Mouse (Mus musculus): ENCODE results near the gene Crhr1. TPM values are rescaled to one million over a fixed set of nuclear protein-coding genes. Genes with fewer than 3 reads are reported as not detected.

Gene Crhr1
- total and polyA plus RNA-seq, 3 experiments: not detected

DNA sequence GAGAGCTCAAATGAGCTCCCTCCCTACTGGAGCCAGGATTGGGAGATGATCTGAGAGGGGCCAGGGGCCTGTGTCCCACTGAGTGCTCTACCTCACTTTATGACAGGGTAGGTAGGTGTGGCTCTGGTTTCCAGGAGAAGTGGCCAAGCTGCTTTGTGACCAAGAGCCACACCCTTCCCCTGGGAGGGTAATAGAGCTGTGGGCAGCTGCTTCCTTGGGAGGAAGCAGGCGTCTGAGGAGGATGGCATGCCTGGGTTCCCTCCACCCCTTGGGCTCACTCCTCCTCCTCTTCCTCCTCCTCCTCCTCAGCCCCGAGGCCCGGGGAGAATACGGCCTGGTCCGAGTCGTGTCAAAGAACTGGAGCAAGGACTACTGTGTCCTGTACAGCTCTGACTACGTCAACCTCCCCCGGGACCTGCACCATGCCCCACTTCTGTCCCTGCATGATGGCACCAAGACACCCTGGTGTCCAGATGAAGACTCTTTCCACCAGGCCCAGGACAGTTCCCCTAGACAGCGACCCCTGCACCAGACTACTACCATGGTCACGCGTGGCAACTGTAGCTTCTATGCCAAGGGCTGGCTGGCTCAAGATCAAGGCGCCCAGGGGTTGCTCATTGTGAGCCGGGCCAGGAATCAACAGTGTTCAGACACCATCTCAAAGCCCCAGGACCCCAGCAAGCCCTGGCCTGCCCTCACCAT, 53.6 kb downstream of the Crhr1 start, which contains the start of gene Sppl2c:
TSS of gene Sppl2c (plus strand) at position 193 of the 702 bp plus-strand sequence.
- Histone ChIP-seq H3K27me3 (ENCODE audit: control insufficient read depth in 1 of 2, insufficient read depth in 2 of 2, low read length in 2 of 2) (peaks cover 0 to 4% of the 10 kb centered on the region in 2 experiments; a peak in 2 of 4 replicates), H3K36me3 (ENCODE audit: control insufficient read depth in 1 of 2, insufficient read depth in 2 of 2, low read length in 2 of 2) (no peaks in the 10 kb centered on the region), H3K4me3 (ENCODE audit: control insufficient read depth in 1 of 2, insufficient read depth in 1 of 2, low read depth in 2 of 2, low read length in 2 of 2) (no peak within 1 kb of the TSS), H3K79me2 (ENCODE audit: control insufficient read depth, insufficient read depth, low read length, poor library complexity) (no peaks in the 10 kb centered on the region), H3K9ac (ENCODE audit: control insufficient read depth, low read depth, low read length, poor library complexity, severe bottlenecking) (no peak within 1 kb of the TSS), H3K9me3 (replicated peaks; ENCODE audit: insufficient read depth, low read length) (no peaks in the 10 kb centered on the region), H3K4me1 (ENCODE audit: control insufficient read depth in 1 of 2, insufficient read depth in 2 of 2, low read length in 2 of 2) (no peaks in the 10 kb centered on the region), H3K27ac (ENCODE audit: control insufficient read depth, low read depth, low read length) (no peak within 1 kb of the TSS)
- no peak for DNase-seq (ENCODE audit: low read depth, low spot score)
- TF ChIP-seq ZNF384 (IDR thresholded peaks at IDR 0.05; ENCODE audit: low read depth, low read length): no peak
- no peak for TF ChIP-seq BHLHE40 (IDR thresholded peaks at IDR 0.05; ENCODE audit: borderline replicate concordance, low read depth, low read length)
- no peak for TF ChIP-seq POLR2AphosphoS5 (IDR thresholded peaks at IDR 0.05; ENCODE audit: borderline replicate concordance, low read depth, low read length)
- no peak for TF ChIP-seq MYB (IDR thresholded peaks at IDR 0.05; ENCODE audit: low read depth, low read length)

DNA sequence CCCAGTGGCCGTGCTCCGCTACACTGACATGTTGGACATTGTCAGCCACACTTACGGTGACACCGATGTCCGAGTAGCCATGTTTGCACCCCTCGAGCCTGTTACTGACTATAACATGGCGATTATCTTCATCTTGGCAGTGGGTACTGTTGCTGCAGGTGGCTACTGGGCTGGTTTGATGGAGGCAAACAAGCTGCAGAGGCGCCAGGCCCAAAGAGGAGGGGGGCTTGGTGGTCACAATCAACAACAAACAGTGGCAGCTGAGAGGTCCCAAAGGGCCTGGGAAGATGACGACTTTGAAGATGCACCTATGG, 54.1 kb downstream of the Crhr1 start:
- no peaks in the 10 kb centered on the region for H3K9me3 ChIP-seq (replicated peaks; ENCODE audit: insufficient read depth, low read length)
- TF ChIP-seq ZKSCAN1 (IDR thresholded peaks at IDR 0.05; ENCODE audit: low read depth, low read length) (no peak), USF1 (IDR thresholded peaks at IDR 0.05; ENCODE audit: low read depth, low read length) (no peak), SIN3A (IDR thresholded peaks at IDR 0.05; ENCODE audit: low read length) (no peak), GATA1 (IDR thresholded peaks at IDR 0.05; ENCODE audit: low read depth, low read length) (no peak), EP300 (IDR thresholded peaks at IDR 0.05; ENCODE audit: low read depth in 1 of 2, low read length in 2 of 2) (no peak), CHD2 (IDR thresholded peaks at IDR 0.05; ENCODE audit: low read length) (no peak), KAT2A (conservative IDR thresholded peaks at IDR 0.05; ENCODE audit: low read depth, low read length) (no peak), ZNF384 (IDR thresholded peaks at IDR 0.05; ENCODE audit: low read depth, low read length) (no peak), ETS1 (IDR thresholded peaks at IDR 0.05; ENCODE audit: low read depth, low read length) (no peak), MYC (IDR thresholded peaks at IDR 0.05; ENCODE audit: low read depth, low read length) (no peak), ELF1 (IDR thresholded peaks at IDR 0.05; ENCODE audit: low read depth, low read length) (no peak), MYB (IDR thresholded peaks at IDR 0.05; ENCODE audit: low read depth, low read length) (no peak), E2F4 (IDR thresholded peaks at IDR 0.05; ENCODE audit: borderline replicate concordance, low read depth, low read length) (no peak), MAX (IDR thresholded peaks at IDR 0.05; ENCODE audit: low read length) (no peak)
- no peak overlapping the region for H3K9ac ChIP-seq (ENCODE audit: control insufficient read depth, low read depth, low read length, poor library complexity, severe bottlenecking)
- peaks cover 0 to 4% of the 10 kb centered on the region in 2 experiments; a peak in 2 of 4 replicates for H3K27me3 ChIP-seq (ENCODE audit: control insufficient read depth in 1 of 2, insufficient read depth in 2 of 2, low read length in 2 of 2)
- H3K79me2 ChIP-seq (ENCODE audit: control insufficient read depth, insufficient read depth, low read length, poor library complexity): no peaks in the 10 kb centered on the region
- no peak overlapping the region for H3K4me3 ChIP-seq (ENCODE audit: control insufficient read depth in 1 of 2, insufficient read depth in 1 of 2, low read depth in 2 of 2, low read length in 2 of 2)
- H3K4me1 ChIP-seq (ENCODE audit: control insufficient read depth in 1 of 2, insufficient read depth in 2 of 2, low read length in 2 of 2): no peaks in the 10 kb centered on the region
- DNase-seq (ENCODE audit: low read depth, low spot score): no peak
- H3K27ac ChIP-seq (ENCODE audit: control insufficient read depth, low read depth, low read length): no peak overlapping the region
- H3K36me3 ChIP-seq (ENCODE audit: control insufficient read depth in 1 of 2, insufficient read depth in 2 of 2, low read length in 2 of 2): no peaks in the 10 kb centered on the region

All from MEL (cell line).